Mouse (Mus musculus) CD4-positive, CD25-positive, alpha-beta regulatory T cell, adult 2 months (primary cell): Measurements from ENCODE around the gene Prl2c5.
"Not testable (repeated sequence)": the region's sequence is repeated elsewhere in the genome, so short reads cannot be mapped to it uniquely, and the experiment has no call there.

Experiments used
- DNase-seq: peaks from one replicate; pipeline ENCODE4 v3.0.0-alpha.2; 2012; ENCODE audit warnings: low read depth, low spot score

Prl2c5 gene

DNA sequence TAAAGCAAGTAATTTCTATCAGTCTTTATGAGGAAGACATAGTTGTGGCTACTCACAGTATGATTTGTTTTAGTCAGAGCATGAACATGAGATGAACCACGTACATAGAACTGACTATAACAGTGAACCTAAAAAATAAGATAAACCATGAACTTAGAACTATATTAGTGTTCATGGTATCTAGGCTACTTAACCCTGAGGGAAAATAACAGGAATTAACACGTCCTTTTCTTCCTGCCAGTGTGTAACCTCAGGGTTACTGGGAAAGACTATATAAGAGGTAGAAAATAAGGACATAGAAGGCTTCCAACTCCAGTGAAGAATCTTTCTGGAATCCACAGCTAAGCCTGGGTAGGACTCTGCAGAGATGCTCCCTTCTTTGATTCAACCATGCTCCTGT, at the start of gene Prl2c5:
TSS of gene Prl2c5 (plus strand) at position 301 of the 400 bp plus-strand sequence.
- DNase-seq = not testable (repeated sequence)

GRCm38 (mm10) chr13:13162777-13163485, 19.6 kb upstream of the Prl2c5 start:
- DNase-seq = not testable (repeated sequence)

- DNase-seq = not testable (repeated sequence)
Observed at GRCm38 (mm10) chr13:13168631-13169030, 13.9 kb upstream of the Prl2c5 start.

GRCm38 (mm10) chr13:13173616-13174136, 8.8 kb upstream of the Prl2c5 start:
- DNase-seq = not testable (repeated sequence)

DNA sequence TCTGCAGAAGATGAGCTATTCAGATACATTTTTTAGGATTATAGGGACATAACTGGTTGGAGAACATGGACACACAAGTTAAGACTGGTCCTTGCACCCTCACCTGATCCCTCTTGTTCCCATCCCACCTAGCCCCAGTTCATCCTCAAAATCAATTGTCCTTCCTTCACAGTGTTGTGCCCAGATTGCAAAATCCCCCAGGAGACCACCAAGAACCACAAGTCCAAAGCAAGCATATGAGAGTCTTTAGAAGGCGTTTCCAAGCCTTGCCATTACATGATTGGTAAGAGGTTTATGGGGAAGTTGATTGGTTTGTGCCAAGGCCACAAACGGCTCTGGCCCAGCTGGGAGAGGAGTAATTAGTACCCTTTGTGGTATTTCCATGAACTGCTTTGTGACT, 6.8 kb upstream of the Prl2c5 start:
- DNase-seq = not testable (repeated sequence)

- not testable (repeated sequence) for DNase-seq
Observed at GRCm38 (mm10) chr13:13211168-13211567, 28.7 kb downstream of the Prl2c5 start.

DNA sequence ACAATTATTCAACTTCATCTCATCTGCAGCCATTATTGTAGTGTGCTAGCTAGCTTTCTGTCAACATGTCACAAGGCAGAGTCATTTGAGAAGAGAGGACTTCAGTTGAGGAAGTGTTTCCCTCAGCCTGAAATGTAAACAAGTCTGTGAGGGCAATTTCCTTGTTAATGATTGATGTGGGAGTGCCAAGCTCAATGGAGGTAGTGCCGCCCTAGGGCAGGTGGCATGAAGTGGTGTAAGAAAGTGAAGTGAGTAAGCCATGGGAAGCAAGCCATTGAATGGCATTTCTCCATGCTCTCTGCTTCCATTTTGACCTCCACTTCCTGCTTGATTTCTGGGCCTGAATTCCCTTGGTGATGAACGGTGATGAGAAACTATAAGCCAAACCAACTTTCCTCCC, 33.8 kb downstream of the Prl2c5 start:
- not testable (repeated sequence) for DNase-seq

DNA sequence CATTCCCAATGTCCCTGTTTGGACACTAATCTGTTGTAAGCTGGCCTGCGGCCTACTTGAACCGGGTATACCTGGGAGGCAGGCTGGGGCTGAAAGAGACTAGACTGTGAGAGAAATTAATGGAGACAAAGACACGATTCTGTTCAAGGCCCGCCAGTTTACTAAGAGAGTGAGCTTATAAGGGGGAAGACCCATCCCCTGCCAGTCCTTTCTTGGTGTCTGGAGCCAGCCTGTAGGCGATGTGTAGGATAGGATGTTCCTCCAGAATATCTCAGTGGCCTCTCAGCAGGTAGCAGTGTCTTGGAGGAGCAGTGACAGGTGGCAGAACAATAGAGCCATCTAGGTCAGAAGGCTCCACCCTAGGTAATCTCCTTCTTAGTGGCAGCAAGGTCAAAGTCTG, 37.7 kb downstream of the Prl2c5 start:
- DNase-seq = not testable (repeated sequence)

DNA sequence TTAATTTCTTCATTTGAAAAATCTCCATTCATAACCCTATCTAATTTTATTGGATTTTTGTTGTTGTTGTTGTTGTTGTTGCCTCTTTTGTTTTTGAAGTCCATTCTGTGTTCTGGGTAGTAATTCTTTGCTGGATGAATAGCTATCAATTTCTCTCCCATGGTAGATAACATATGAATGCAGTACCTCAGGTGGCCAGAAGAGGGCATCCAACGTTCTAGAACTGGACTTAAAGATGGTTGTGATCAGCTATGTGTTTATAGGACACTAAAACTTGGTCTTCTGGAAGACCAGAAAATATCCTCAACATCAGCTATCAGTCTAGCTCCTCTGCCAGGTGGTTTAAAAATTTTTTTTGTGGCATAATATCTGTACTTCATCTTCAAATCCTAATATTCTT, 54.9 kb downstream of the Prl2c5 start:
- DNase-seq = peak; percentile 15
